In the genomic region with DNA sequence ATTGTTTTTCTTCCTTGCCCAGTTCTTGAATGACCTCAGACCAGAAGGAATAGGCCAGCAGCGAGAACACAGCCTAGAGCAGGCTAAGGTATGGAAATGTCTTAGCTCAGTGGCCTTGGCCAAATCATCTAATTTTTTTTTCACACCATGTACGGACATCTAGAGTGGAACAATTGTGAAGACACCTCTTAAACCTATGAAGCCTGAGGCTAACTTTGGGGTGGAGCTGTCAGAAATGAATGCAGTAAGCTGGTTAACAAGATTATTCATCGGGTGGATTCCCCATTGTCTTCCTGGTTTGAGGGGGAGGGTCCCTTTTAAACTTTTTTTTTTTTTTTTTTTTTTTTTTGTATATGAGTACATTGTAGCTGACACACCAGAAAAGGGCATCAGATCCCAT, we compare ENCODE assay signal across 1 mouse cellular context.
TF ChIP-seq lines count a peak whose summit lies in the region.

No protein-coding gene starts in this region.

TF ChIP-seq in MEL, 35 proteins besides CTCF, POLR2A, EP300 and RAD21:
- TF ChIP-seq ZNF384 (IDR thresholded peaks at IDR 0.05; ENCODE audit: low read depth, low read length): peak; percentile 59
